In genomic region chr6:112865021-112865531, GRCm38 (mm10) we compare ENCODE assay signal across 8 mouse cellular contexts.
DNase-seq lines count a peak whose midpoint lies in the region; ATAC-seq and TF ChIP-seq lines count a peak whose summit lies in the region.

No protein-coding gene starts in this region.

- DNase-seq in heart, postnatal 36 days: no peak
- peak; percentile 51 for DNase-seq in 3T3-L1 (ENCODE audit: low read depth, low spot score)
- peak; percentile 55 for DNase-seq in midbrain, postnatal 0 days (ENCODE audit: low spot score)
- DNase-seq in embryo, embryonic 9.5 days (ENCODE audit: extremely low spot score): no peak
- DNase-seq in thymus, postnatal 4 days: no peak

- intact Hi-C loops in heart, postnatal 36 days (cut with DNase I): no loop called here

- no peak overlapping the region for H3K4me3 ChIP-seq in heart, embryonic 12.5 days
- no peak overlapping the region for H3K4me3 ChIP-seq in forebrain, embryonic 16.5 days (replicated peaks; ENCODE audit: low read length)
- no peak overlapping the region for H3K4me3 ChIP-seq in midbrain, postnatal 0 days (ENCODE audit: low read depth, low read length)

- no peaks in the 10 kb centered on the region for H3K36me3 ChIP-seq in heart, embryonic 12.5 days
- H3K36me3 ChIP-seq in forebrain, embryonic 16.5 days (ENCODE audit: control insufficient read depth, insufficient read depth): no peaks in the 10 kb centered on the region
- no peaks in the 10 kb centered on the region for H3K36me3 ChIP-seq in midbrain, postnatal 0 days (ENCODE audit: insufficient read depth, low read length)

- 30% methylated on average over 6 of the region's 6 CpGs for WGBS in heart, embryonic 12.5 days
- WGBS in forebrain, embryonic 16.5 days: 18% methylated on average over 6 of the region's 6 CpGs
- 25% methylated on average over 6 of the region's 6 CpGs for WGBS in midbrain, postnatal 0 days

- H3K27me3 ChIP-seq in heart, embryonic 12.5 days (replicated peaks): peaks cover 11% of the 10 kb centered on the region; the same call in 1 of the 2 replicates
- no peaks in the 10 kb centered on the region for H3K27me3 ChIP-seq in forebrain, embryonic 16.5 days (replicated peaks; ENCODE audit: control insufficient read depth, insufficient read depth, low read length)
- no peaks in the 10 kb centered on the region for H3K27me3 ChIP-seq in midbrain, postnatal 0 days (ENCODE audit: insufficient read depth, low read length)

- H3K4me1 ChIP-seq in heart, embryonic 12.5 days (replicated peaks): peaks cover 27% of the 10 kb centered on the region
- H3K4me1 ChIP-seq in forebrain, embryonic 16.5 days (replicated peaks; ENCODE audit: control insufficient read depth, insufficient read depth, low read length): peaks cover 23% of the 10 kb centered on the region
- peaks cover 14% of the 10 kb centered on the region; the same call in 1 of the 2 replicates for H3K4me1 ChIP-seq in midbrain, postnatal 0 days (ENCODE audit: insufficient read depth, low read length)

- TF ChIP-seq CTCF in midbrain, postnatal 0 days (IDR thresholded peaks at IDR 0.05): no peak

- H3K9ac ChIP-seq in heart, embryonic 12.5 days: no peak overlapping the region
- H3K9ac ChIP-seq in forebrain, embryonic 16.5 days (replicated peaks; ENCODE audit: low read depth, low read length): no peak overlapping the region
- H3K9ac ChIP-seq in midbrain, postnatal 0 days (replicated peaks; ENCODE audit: low read length, poor library complexity, severe bottlenecking): no peak overlapping the region

- ATAC-seq in heart, embryonic 12.5 days (ENCODE audit: insufficient number of reproducible peaks, low FRiP score): 0 out of 2 replicates have a peak, but pooled peaks have one; percentile 13
- ATAC-seq in forebrain, embryonic 16.5 days: peak; percentile 75
- ATAC-seq in midbrain, postnatal 0 days (ENCODE audit: low FRiP score): peak; percentile 35; the same call in 1 of the 2 replicates
- ATAC-seq in erythroblast, adult 5-6 weeks (replicated peaks; ENCODE audit: low FRiP score, poor library complexity, severe bottlenecking): no peak

- no peak overlapping the region for H3K27ac ChIP-seq in heart, embryonic 12.5 days (ENCODE audit: poor library complexity, severe bottlenecking)
- H3K27ac ChIP-seq in forebrain, embryonic 16.5 days (ENCODE audit: low read length): peak overlapping the region; percentile 29
- peak overlapping the region; percentile 38; the same call in 1 of the 2 replicates for H3K27ac ChIP-seq in midbrain, postnatal 0 days (ENCODE audit: low read depth, low read length)

- no peaks in the 10 kb centered on the region for H3K9me3 ChIP-seq in heart, embryonic 12.5 days (replicated peaks)
- no peaks in the 10 kb centered on the region for H3K9me3 ChIP-seq in forebrain, embryonic 16.5 days (ENCODE audit: control insufficient read depth, low read length)
- no peaks in the 10 kb centered on the region for H3K9me3 ChIP-seq in midbrain, postnatal 0 days (ENCODE audit: low read length)

- no peak overlapping the region for H3K4me2 ChIP-seq in heart, embryonic 12.5 days
- H3K4me2 ChIP-seq in forebrain, embryonic 16.5 days (ENCODE audit: low read length): no peak overlapping the region
- 0 out of 2 replicates have a peak overlapping the region, but pooled peaks have one; percentile 9 for H3K4me2 ChIP-seq in midbrain, postnatal 0 days (ENCODE audit: low read depth, low read length, poor library complexity, severe bottlenecking)

Comparison
In these comparisons a context has a peak if more than half of its experiments do, and no peak if none do; other contexts are left out.
1. DNase-seq: peak in 3T3-L1 (single experiment) and midbrain, postnatal 0 days (single experiment); none in heart, postnatal 36 days (0 of 2), embryo, embryonic 9.5 days (single experiment) and thymus, postnatal 4 days (single experiment).